Mouse (Mus musculus): ENCODE data around the gene Trim67.

Trim67 gene

GRCm38 (mm10) chr8:124793661-124794485 is 981 bp downstream of the Trim67 start:
- DNase-seq (ENCODE audit: low spot score in 2 of 2), result peak in 1 of 2 experiments; percentile 48

DNA sequence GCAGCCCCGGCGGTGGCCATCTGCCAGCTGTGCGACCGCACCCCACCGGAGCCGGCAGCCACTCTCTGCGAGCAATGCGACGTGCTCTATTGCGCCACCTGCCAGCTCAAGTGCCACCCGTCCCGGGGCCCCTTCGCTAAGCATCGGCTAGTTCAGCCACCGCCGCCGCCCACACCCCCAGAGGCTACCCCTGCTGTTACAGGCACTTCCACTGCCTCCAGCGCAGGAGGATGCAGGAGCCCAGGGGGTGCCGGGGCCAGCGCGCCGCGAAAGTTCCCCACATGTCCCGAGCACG is 1.5 kb downstream of the Trim67 start:
- DNase-seq (ENCODE audit: low spot score in 2 of 2), result peak; percentile 67 to 80

- no peak for DNase-seq (ENCODE audit: low spot score in 2 of 2)
Observed at GRCm38 (mm10) chr8:124795781-124796488, 3.0 kb downstream of the Trim67 start.

DNA sequence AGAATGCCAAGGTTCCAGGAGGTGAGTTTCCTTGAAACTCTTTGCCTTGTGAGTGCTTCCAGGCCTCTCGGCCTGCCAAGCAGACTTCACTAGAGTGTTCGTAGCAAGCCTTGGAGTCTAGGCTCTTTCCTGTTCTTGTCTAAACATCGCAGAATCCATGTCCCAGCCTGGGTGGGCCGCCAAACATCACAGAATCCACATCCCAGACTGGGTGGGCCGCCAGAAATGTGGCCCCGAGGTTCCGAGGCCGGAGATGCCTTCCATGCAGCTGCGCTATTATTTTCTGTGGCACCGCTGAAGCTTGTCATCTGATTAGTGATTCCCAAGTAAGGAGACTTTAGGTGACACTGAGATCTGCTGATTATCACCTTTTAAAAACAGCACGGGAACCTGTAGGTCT is 7.7 kb downstream of the Trim67 start:
- no peak for DNase-seq (ENCODE audit: low spot score in 2 of 2)

DNA sequence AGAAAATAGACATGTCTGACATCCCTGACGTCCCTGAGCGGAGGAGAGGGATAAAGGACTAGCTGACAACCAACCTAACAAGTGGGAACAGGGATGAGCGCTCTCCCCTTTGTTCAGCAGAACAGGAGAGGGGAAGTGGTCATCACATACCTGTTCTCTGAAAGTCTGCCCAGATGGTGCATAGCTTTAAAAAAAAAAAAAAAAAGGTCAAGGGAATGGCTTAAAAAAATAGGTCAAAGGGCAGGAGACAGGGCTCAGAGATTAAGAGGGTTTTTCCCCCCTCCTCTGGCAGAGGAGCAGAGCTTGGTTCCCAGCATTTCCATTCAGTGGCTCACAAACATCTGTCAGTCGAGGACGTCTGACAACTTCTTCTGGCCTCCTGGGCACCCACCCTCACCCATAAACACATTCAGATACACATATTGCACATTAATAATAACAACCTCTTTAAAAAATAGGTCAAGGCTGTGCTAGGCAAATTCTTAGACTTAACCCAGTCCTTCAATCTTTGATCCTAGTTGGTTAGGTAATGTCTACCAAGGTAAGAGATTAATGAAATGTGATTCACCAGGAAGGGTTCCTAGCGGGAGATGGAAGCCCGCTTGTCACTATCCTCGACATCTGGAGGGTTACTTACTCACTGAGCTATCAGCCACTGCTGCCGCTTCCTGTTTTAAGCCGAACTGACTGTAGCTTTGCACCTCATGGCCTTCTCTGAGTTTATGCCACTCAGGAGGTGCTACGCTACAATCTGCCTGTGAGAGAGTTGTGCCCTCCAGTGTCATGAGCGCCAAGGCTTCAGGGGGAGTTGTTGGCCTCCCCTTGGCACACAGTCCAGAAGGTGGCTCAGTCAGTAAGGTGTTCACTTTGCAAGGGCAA is 11.2 kb downstream of the Trim67 start:
- DNase-seq (ENCODE audit: low spot score in 2 of 2), result no peak

DNA sequence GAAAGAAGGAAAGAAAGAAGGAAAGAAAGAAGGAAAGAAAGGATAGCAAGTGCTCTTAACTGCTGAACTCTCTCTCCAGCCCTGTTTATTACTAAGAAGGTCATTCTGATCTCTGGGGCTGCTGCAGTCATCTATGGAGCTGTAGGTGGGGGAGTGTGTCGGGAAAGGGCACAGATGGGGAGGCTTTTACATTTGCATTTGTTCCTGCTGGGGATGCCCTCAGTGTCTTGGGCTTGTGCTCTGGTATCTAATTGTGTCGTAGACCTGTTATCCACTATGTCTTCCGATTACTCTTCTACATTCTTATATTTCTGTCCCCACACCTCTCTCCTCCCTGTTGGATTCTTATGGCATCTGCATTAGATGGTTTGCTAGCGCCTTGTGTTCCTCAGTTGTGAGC is 13.1 kb downstream of the Trim67 start:
- DNase-seq (ENCODE audit: low spot score in 2 of 2), result no peak

DNA sequence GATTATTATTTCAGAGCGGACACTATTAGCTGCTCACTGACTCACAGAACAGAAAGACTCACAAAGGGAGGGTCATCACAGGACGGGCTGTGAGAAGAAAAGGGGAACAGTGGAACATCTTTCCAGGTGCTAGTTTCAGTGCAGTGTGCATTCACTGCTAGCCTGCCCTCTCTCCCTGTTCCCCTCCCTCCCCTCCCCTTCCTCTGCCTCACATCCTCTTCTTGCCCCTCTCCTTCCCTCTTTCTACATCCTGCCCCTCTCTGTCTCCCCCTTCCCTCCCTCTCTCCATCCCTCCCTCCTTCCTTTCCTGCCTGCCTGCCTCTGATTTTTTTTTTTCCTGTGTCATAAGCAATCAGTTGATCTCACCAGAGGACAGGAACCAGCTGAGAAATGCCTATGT is 16.5 kb downstream of the Trim67 start:
- no peak for DNase-seq (ENCODE audit: low spot score in 2 of 2)

GRCm38 (mm10) chr8:124810056-124810610 is 17.2 kb downstream of the Trim67 start:
- no peak for DNase-seq (ENCODE audit: low spot score in 2 of 2)

DNA sequence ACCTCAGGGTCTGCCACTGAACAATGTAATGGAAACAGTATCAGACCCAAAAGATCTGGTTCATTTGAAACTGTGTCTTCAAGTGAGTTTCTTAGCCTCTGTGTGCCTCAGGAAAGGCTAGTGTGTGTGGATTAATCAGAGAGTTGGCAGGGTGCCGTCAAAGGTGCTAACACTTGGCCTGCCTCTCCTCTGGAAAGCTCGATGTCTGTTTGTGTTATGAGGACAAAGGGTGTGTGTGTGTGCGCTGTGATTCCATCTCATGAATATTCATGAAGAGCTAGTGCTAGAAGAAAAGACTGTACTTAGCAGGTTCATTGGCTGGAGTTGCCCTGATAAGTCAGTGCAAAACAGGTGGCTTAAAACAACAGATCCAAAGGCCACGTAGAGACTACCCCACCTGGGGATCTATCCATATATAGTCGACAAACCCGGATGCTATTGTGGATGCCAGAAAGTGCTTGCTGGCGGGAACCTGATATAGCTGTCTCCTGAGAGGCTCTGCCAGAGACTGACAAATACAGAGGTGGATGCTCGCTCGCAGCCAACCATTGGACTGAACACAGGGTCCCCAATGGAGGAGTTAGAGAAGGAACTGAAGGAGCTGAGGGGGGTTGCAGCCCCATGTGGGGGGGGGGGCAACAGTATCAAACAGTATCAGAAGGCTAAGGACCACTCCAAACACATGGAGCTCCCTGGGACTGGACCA is 17.9 kb downstream of the Trim67 start:
- no peak for DNase-seq (ENCODE audit: low spot score in 2 of 2)

DNA sequence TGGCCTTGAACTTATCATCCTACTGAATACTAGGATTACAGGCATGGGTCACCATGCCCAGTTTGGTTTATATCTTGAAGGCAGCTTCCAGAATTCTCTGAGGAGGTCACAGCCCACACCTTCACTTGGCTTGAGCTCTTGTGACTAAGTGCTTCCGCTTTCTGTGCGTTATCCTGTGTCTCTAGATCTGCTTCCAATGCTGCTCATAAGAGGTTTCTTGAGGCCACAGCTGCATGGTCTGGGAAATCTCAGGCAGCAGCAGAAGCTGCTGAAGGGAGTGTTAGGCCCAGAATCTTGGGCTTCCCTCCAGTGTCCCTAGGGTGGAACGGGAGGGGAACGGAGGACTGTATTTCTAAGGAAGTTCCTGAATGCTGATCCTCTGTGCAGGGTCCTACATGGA is 20.4 kb downstream of the Trim67 start:
- DNase-seq (ENCODE audit: low spot score in 2 of 2), result no peak

GRCm38 (mm10) chr8:124815870-124816269 is 23.0 kb downstream of the Trim67 start:
- DNase-seq (ENCODE audit: low spot score in 2 of 2), result no peak

- no peak for DNase-seq (ENCODE audit: low spot score in 2 of 2)
Observed at GRCm38 (mm10) chr8:124816866-124817265, 24.0 kb downstream of the Trim67 start.

DNA sequence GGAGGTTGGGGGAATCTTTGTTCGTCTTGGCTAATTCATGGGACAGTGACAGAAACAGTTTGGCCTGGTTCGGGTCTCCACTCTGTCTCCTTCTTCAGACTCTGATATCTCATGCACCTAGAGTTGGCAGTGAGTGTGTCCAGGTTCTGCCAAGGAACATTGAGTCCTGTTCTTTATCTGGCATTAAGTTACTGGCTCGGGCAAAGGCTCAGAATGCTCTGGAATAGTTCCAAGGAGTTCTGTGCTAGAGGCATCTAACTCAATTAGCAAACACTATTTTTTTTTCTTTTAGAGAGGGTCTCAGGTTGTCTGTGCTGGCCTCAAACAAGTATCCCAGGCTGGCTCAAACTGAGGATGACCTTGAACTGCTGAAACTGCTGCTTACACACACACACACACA is 24.5 kb downstream of the Trim67 start:
- no peak for DNase-seq (ENCODE audit: low spot score in 2 of 2)

DNA sequence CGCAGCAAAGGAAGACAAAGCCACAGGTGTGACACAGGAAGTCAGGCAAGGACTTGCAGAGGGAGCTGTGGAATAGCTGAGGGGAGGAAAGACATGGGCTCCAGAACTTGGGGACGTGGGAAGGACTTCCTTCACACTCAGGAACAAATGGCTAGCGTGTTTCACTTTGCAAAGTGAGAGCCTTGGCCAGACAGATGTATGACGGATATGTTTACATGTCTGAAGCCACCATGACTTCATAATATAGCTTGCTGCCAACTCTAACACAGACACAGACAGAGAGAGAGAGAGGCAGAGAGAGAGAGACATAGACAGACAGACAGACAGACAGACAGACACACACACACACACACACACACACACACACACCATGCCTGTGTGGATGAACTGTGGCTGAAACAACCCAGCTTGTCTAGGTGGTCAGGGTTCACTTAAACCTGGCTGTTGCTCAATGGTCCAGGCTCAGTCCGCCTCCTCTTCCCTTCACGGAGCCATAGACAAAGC is 26.8 kb downstream of the Trim67 start:
- no peak for DNase-seq (ENCODE audit: low spot score in 2 of 2)

GRCm38 (mm10) chr8:124820125-124820524 is 27.2 kb downstream of the Trim67 start:
- DNase-seq (ENCODE audit: low spot score in 2 of 2), result no peak

DNA sequence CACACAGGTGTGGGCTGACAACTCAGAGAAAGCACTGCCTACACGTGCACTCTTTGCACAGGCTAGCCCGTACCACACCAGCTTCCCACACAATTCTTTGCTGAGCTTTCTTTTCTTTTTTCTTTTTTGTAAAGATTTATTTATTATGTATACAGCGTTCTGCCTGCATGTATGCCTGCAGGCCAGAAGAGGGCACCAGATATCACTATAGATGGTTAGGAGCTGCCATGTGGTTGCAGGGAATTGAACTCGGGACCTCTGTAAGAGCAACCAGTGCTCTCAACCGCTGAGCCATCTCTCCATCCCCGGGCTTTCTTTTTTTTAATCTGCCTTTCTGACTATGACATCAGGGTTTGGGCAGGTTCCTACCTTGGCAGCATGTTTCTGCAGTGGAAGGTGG is 30.6 kb downstream of the Trim67 start:
- no peak for DNase-seq (ENCODE audit: low spot score in 2 of 2)

GRCm38 (mm10) chr8:124826658-124827057 is 33.8 kb downstream of the Trim67 start:
- no peak for DNase-seq (ENCODE audit: low spot score in 2 of 2)

DNA sequence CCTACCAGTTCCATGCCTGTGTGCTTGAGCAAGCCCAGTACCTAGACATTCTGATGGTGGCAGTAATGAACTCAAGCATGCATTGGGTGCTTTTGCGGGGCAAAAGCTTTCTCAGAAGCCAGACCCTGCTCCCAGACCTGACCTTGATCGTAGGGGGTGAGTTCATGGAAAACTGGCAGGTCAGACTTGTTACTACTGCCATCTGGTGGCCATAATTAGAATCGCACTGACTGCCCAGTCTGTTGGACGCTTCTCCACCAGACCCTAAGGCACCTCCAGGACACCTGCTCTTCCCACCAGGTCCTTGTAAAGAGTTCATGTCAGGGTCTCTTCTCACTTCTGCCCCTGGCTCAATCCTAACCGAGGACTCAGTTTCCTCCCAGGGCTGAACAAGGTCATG is 34.5 kb downstream of the Trim67 start:
- peak in 1 of 2 experiments; percentile 71 for DNase-seq (ENCODE audit: low spot score in 2 of 2)

GRCm38 (mm10) chr8:124828561-124829240 is 35.8 kb downstream of the Trim67 start:
- no peak for DNase-seq (ENCODE audit: low spot score in 2 of 2)

DNA sequence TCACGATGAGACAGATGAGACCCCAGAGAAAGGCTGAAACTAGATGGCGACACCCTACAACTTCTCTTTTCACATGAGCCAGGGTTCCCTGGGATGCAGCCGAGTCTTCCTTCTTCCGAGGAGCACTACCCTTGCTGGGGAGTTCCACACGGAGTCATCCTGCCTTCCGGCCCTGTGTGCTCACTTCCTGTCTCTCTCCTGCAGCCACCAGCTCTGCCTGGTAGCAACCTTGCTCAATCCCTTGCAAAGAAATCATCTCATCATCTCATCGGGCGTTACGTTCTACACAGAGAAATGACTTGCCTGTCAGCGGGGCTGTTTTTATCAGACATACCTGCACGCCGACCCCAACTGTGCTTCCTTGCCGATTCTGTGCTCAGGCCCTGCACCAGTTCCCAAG is 37.2 kb downstream of the Trim67 start:
- no peak for DNase-seq (ENCODE audit: low spot score in 2 of 2)

GRCm38 (mm10) chr8:124831531-124831930 is 38.6 kb downstream of the Trim67 start:
- no peak for DNase-seq (ENCODE audit: low spot score in 2 of 2)
